Mouse (Mus musculus): Measurements from ENCODE around the gene Psenen. TPM values are rescaled to one million over a fixed set of nuclear protein-coding genes. Genes with fewer than 3 reads are reported as not detected.

The Psenen gene
- polyA plus RNA-seq, 2 experiments = 136 to 141 TPM

- peak overlapping the region; percentile 98 for H3K27ac ChIP-seq (replicated peaks; ENCODE audit: low read depth, low read length)
- H3K4me3 ChIP-seq (replicated peaks; ENCODE audit: low read length) = peak overlapping the region; percentile 71
- H3K9ac ChIP-seq (ENCODE audit: low read depth, low read length, severe bottlenecking) = peak overlapping the region; percentile 66
- H3K36me3 ChIP-seq (ENCODE audit: control insufficient read depth, insufficient read depth, low read length) = peaks cover 42% of the 10 kb centered on the region
- H3K4me2 ChIP-seq (replicated peaks; ENCODE audit: low read depth, low read length, severe bottlenecking) = peak overlapping the region; percentile 95
- ATAC-seq (ENCODE audit: low FRiP score, low read depth) (no peak), DNase-seq (ENCODE audit: low spot score) (peak; percentile 51)
- 5% methylated on average over 21 of the region's 23 CpGs for WGBS
- H3K27me3 ChIP-seq (ENCODE audit: control insufficient read depth, insufficient read depth, low read length) = no peaks in the 10 kb centered on the region
- H3K9me3 ChIP-seq (ENCODE audit: control insufficient read depth, low read length) = no peaks in the 10 kb centered on the region
- 0 out of 2 replicates have a peak, but pooled peaks have one; percentile 23 for TF ChIP-seq POLR2A (IDR thresholded peaks at IDR 0.05; ENCODE audit: borderline replicate concordance, extremely low read depth, insufficient read depth, insufficient read length)
- H3K4me1 ChIP-seq (ENCODE audit: control insufficient read depth, insufficient read depth, low read length) = peaks cover 11% of the 10 kb centered on the region
Observed at GRCm38 (mm10) chr7:30553021-30553589, 10.3 kb downstream of the Psenen start.

- peak; percentile 78; the same call in 1 of the 2 replicates for TF ChIP-seq POLR2A (IDR thresholded peaks at IDR 0.05; ENCODE audit: borderline replicate concordance, extremely low read depth, insufficient read depth, insufficient read length)
- Histone ChIP-seq H3K36me3 (ENCODE audit: control insufficient read depth, insufficient read depth, low read length) (peaks cover 47% of the 10 kb centered on the region), H3K9ac (ENCODE audit: low read depth, low read length, severe bottlenecking) (peak within 1 kb of the TSS; percentile 76), H3K27ac (replicated peaks; ENCODE audit: low read depth, low read length) (peak within 1 kb of the TSS; percentile 98), H3K9me3 (ENCODE audit: control insufficient read depth, low read length) (no peaks in the 10 kb centered on the region), H3K4me1 (ENCODE audit: control insufficient read depth, insufficient read depth, low read length) (peaks cover 11% of the 10 kb centered on the region), H3K4me3 (replicated peaks; ENCODE audit: low read length) (peak within 1 kb of the TSS; percentile 71), H3K4me2 (replicated peaks; ENCODE audit: low read depth, low read length, severe bottlenecking) (peak within 1 kb of the TSS; percentile 95), H3K27me3 (ENCODE audit: control insufficient read depth, insufficient read depth, low read length) (no peaks in the 10 kb centered on the region)
- DNase-seq (ENCODE audit: low spot score) (peak; percentile 100), ATAC-seq (ENCODE audit: low FRiP score, low read depth) (peak; percentile 97)
- WGBS = 1% methylated on average over 44 of the region's 44 CpGs
Observed at GRCm38 (mm10) chr7:30552102-30553020, 11.1 kb downstream of the Psenen start, which contains the start of the genes Hspb6 and Proser3. Gene Hspb6, plus strand, starts transcription at chr7:30552178. Gene Proser3, minus strand, starts transcription at chr7:30552299.

GRCm38 (mm10) chr7:30551445-30552101 is 11.9 kb downstream of the Psenen start:
- H3K4me2 ChIP-seq (replicated peaks; ENCODE audit: low read depth, low read length, severe bottlenecking) = peak overlapping the region; percentile 44
- peaks cover 39% of the 10 kb centered on the region for H3K36me3 ChIP-seq (ENCODE audit: control insufficient read depth, insufficient read depth, low read length)
- WGBS = 2% methylated on average over 10 of the region's 10 CpGs
- peak overlapping the region; percentile 98 for H3K27ac ChIP-seq (replicated peaks; ENCODE audit: low read depth, low read length)
- H3K4me3 ChIP-seq (replicated peaks; ENCODE audit: low read length) = peak overlapping the region; percentile 71
- no peak for TF ChIP-seq POLR2A (IDR thresholded peaks at IDR 0.05; ENCODE audit: borderline replicate concordance, extremely low read depth, insufficient read depth, insufficient read length)
- H3K4me1 ChIP-seq (ENCODE audit: control insufficient read depth, insufficient read depth, low read length) = peaks cover 11% of the 10 kb centered on the region
- DNase-seq (ENCODE audit: low spot score) (peak; percentile 87), ATAC-seq (ENCODE audit: low FRiP score, low read depth) (peak; percentile 80)
- H3K9me3 ChIP-seq (ENCODE audit: control insufficient read depth, low read length) = no peaks in the 10 kb centered on the region
- peak overlapping the region; percentile 76 for H3K9ac ChIP-seq (ENCODE audit: low read depth, low read length, severe bottlenecking)
- no peaks in the 10 kb centered on the region for H3K27me3 ChIP-seq (ENCODE audit: control insufficient read depth, insufficient read depth, low read length)

- H3K27me3 ChIP-seq (ENCODE audit: control insufficient read depth, insufficient read depth, low read length) = no peaks in the 10 kb centered on the region
- peaks cover 39% of the 10 kb centered on the region for H3K36me3 ChIP-seq (ENCODE audit: control insufficient read depth, insufficient read depth, low read length)
- TF ChIP-seq POLR2A (IDR thresholded peaks at IDR 0.05; ENCODE audit: borderline replicate concordance, extremely low read depth, insufficient read depth, insufficient read length) = no peak
- H3K4me1 ChIP-seq (ENCODE audit: control insufficient read depth, insufficient read depth, low read length) = peaks cover 11% of the 10 kb centered on the region
- no peak overlapping the region for H3K9ac ChIP-seq (ENCODE audit: low read depth, low read length, severe bottlenecking)
- DNase-seq (ENCODE audit: low spot score) (no peak), ATAC-seq (ENCODE audit: low FRiP score, low read depth) (no peak)
- H3K4me2 ChIP-seq (replicated peaks; ENCODE audit: low read depth, low read length, severe bottlenecking) = no peak overlapping the region
- no peak overlapping the region for H3K27ac ChIP-seq (replicated peaks; ENCODE audit: low read depth, low read length)
- H3K4me3 ChIP-seq (replicated peaks; ENCODE audit: low read length) = no peak overlapping the region
- no peaks in the 10 kb centered on the region for H3K9me3 ChIP-seq (ENCODE audit: control insufficient read depth, low read length)
- 95% methylated on average over 1 of the region's 1 CpGs for WGBS
Observed at GRCm38 (mm10) chr7:30550603-30551002, 12.8 kb downstream of the Psenen start.

- H3K36me3 ChIP-seq (ENCODE audit: control insufficient read depth, insufficient read depth, low read length) = peaks cover 34% of the 10 kb centered on the region
- no peak overlapping the region for H3K4me2 ChIP-seq (replicated peaks; ENCODE audit: low read depth, low read length, severe bottlenecking)
- H3K9ac ChIP-seq (ENCODE audit: low read depth, low read length, severe bottlenecking) = no peak overlapping the region
- no peak for DNase-seq (ENCODE audit: low spot score)
- no peak for TF ChIP-seq POLR2A (IDR thresholded peaks at IDR 0.05; ENCODE audit: borderline replicate concordance, extremely low read depth, insufficient read depth, insufficient read length)
- H3K4me3 ChIP-seq (replicated peaks; ENCODE audit: low read length) = no peak overlapping the region
- peaks cover 11% of the 10 kb centered on the region for H3K4me1 ChIP-seq (ENCODE audit: control insufficient read depth, insufficient read depth, low read length)
- no peaks in the 10 kb centered on the region for H3K9me3 ChIP-seq (ENCODE audit: control insufficient read depth, low read length)
- no peak for ATAC-seq (ENCODE audit: low FRiP score, low read depth)
- 80% methylated on average over 2 of the region's 2 CpGs for WGBS
- H3K27ac ChIP-seq (replicated peaks; ENCODE audit: low read depth, low read length) = no peak overlapping the region
- no peaks in the 10 kb centered on the region for H3K27me3 ChIP-seq (ENCODE audit: control insufficient read depth, insufficient read depth, low read length)
Observed at GRCm38 (mm10) chr7:30549880-30550279, 13.5 kb downstream of the Psenen start.
